Mouse (Mus musculus) right cerebral cortex, postnatal 25 days (tissue): Measurements from ENCODE around the gene Ttc25.

Experiments
- DNase-seq: peaks from one replicate; pipeline ENCODE4 v3.0.0; 2022

Gene Ttc25

DNA sequence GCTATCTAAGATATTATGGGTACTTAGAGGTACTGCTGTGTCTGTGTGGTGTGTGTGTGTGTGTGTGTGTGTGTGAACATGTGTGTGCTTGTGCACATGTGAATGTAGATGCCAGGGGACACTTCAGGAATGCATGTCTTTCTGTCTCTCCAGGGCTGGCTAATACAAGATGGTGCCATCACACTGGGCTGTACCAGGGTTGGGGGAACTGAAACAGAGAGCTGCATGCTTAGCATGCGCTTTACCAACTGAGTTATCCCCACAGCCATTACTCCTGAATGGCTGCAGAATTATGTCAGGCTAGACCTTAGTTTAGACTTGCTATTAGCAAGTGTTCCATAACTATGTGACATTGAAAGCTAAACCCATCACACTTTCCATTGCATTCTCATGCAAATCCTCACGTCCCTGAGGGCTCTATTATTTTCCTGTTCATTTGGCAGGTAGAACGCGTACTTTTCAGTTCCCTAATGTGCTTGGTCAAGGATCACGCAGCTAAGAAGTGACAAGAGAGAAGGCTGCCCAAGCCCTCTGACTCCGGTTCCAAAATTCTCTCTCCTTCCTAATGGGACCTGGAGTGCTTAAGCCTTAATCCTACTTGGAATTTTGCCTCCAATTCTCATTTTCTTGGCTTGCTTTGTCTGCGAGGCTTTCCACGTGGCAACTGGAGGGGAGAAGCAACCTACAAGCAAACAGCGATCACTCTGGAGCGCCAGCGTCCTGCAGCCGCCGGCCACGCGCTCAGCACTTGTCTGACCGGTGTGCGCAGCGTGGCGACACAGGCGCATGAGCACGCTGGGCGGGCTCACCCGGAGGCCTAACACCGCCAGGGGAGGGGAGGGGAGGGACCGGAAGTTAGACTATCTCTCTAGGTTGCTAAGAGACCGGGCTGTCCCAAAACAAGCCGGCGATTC, at the start of gene Ttc25:
Ttc25 (plus strand) TSS at position 776 of the 914 bp plus-strand sequence.
- peak; percentile 77 for DNase-seq

DNA sequence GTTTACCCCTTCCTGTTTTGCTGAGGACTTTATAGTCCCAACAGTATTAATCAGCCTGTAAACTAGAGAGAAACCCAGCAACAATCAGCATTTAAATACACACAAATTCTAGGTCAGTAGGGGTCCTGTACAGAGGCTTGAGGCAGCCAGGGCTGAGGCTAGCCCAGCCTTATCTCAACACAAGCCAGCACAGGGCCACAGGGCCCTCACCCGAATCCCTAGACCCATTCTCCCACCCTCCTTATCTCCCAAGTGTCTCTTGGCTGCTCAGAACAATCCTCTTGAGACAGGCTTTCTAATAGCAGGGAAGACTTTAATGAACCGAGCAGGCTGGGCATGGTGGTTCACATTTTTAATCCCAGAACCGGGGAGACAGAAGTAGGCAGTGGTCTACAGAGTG, 45.2 kb upstream of the Ttc25 start:
- DNase-seq = no peak

DNA sequence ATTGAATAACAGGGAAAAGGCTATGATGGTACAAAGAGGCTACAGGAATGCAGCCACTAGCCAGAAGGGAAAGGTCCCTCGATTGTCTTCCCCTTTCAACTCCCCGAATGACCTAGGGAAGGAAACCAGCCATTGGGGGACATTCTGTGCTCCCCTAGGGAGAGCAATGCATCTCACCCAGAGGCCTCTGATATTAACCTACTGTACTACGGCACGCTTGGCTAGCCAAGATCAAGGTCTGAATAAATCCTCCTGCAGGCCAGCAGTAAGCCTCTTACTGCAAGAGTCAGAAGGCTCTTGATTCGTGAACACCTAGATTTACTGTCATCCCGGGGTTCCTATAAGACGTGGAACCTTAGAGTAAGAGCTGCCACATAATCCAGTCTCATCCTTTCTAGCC, 44.8 kb upstream of the Ttc25 start:
- DNase-seq = no peak

DNA sequence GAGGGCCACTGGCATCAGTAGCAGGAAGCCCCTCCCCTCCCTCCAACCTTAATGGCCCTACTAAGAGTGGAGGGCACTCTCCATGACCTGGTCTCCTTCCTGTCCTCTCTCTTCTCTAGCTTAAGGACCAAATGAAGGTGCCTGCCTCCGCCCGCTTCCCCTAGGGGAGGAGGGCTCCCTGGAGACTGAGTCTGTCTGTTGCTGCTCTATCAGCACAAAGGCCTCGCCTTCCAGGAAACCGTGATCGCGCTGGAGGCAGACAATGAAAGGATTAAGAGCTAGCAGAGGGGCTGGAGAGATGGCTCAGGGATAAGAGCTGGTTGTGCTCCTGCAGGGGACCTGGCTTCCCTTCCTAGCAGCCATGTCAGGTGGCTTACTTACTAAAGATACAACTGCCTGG, 44.1 kb upstream of the Ttc25 start:
- no peak for DNase-seq

DNA sequence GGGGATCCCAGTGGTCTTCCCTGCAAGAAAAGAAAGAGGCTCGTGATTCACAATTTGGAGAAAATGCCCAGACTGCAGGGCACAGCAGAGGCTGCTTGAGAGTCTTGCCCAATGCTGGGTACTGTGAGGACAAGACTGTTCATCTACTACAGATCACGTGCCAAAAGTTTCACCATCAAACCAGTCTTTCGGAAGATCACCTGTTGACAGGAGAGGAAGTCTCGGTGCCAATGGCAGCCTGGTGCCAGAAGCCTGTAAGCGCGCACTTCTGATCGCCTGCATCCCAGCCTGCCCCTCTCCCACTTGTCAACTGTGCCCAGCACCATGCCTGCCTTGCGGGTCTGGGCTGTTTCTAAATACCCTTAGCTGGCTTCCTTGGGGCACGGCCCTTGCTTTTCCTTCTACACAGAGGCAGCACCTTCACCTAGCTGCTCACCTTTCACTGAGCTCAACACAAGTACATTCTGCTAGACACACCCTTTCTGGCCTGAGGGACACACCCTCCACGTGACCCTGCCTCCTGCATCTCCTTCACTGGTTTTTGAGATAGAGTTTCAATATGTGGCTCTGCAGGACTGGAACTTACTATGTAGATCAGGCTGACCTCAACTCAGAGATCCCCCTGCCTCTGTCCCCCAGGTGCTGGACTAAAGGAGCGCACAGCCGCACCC, 40.3 kb upstream of the Ttc25 start:
- no peak for DNase-seq

DNA sequence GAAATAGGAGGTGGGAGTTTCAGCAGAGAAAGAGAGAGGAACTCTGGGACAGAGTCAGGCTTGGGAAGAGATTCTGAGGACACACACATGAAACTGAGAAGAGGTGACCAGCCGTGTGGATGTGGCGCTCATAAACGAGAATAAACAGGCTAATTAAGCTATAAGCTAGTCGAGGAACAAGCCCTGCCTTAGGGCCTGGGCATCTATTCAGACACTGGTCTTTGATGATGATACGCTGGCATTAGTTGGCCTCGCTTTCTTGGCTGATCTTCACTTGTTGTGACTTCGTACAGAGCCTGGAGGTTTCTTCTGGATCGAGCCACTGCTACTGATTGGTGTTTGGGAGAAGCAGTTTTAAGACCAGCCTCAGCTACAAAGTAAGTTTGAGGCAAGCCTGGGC, 39.4 kb upstream of the Ttc25 start:
- DNase-seq = no peak

DNA sequence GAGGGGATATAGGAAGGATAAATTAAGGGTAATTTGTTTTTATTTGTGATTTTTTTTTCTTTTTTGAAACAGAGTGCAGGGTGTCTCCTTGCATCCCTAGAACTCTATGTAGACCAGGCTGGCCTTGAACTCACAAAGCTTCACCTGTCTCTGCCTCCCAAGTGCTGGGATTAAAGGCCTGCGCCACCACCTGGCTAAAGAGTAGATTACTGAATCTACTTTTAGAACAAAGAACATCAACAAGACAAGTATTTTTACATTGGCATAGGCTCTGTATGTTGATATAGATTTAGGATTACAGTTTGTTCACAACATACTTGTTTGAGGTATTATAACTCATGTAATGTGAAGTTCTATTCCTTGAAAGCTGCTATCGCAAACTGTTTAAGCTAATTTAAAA, 34.9 kb upstream of the Ttc25 start:
- no peak for DNase-seq

DNA sequence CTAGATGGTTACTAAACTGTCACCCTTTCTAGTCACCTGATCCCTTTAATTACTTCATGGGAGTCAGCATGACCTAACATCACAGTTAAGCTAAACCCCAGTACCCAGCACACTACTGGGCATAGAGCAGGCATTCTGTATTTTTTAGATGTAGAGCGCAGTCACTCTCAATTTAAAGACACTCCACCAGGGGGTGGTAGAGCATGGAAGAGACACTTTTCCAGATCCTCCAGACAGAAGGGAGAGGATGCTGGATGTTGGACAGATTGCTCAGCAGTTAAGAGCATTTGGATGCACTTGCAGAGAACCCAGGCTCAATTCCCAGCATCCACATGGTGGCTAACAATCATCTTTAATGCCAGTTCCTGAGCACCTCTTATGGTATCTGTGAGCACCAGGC, 33.0 kb upstream of the Ttc25 start:
- DNase-seq = peak; percentile 34

DNA sequence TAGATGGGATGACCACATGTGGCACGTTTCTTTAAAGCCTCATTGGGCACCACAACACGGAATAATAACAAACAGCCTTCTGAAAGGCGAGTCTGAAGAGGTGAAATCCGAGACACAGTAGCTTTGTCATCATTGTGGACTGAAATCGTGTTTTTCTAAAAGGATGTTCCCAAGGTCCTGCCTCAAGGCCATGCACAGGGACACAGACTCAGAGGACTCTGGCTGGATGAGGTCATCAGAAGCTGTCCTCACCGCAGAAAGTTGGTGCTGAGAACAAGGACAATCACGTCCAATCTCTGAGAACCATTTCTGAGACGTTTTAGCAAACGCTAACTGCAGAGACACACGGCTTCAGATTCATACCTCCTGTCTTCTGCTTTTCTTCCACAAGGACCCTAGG, 31.7 kb upstream of the Ttc25 start:
- no peak for DNase-seq

DNA sequence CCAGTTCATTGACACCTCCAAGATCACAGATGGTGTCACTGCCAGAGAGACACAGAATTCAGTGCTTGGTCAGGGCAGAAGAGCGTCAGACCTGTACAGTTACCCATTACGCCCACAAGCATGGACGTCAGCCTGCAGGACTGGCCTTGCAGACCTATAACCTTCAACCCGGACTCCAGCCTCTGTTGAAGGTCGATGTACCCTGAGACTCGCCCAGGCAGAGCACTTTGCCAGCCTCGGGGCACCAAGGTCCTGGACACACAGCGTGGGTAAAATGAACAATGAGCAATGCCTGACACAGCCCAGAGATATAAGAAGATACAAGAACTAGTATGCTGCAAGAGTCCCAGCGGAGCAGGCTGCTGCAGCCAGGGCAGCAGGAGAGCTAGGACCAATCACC, 30.3 kb upstream of the Ttc25 start:
- no peak for DNase-seq

DNA sequence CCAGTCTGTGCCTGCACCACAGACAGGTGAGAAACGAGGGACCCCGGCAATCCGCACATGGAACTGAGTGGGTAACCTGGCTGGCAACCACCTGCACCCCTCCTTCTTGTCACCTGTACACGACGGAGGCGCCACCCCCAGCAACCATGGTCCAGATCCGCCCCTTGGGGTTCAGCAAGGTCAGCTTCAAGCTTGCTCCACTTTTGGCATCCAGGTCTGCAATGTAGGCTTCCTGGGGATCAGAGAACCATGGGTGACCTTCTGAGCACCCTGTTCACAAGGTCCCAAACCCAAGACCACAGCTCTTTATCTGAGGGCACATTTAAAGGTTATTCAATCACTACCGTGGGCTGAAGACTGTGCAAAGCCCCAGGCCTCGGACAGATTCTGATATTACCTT, 29.6 kb upstream of the Ttc25 start:
- no peak for DNase-seq

DNA sequence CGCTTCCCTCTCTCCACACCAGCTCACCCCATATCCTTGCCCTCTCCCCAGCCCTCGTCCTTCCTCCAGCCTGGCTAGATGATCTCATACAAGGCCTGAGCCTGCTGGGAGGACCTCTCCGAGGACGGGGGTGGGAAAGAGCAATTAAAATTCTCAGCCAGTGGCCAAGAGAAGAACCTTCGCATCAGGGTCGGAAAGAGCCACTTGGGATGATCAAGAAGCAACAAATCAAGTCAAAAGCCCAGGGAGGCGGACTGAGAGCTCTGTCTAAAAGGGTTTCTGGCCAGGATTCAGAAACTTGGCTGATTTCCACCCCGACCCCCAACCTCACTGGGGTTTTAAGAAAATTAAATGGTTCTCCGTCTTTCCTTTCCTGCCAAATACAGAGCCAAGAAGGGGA, 29.1 kb upstream of the Ttc25 start:
- DNase-seq = no peak

DNA sequence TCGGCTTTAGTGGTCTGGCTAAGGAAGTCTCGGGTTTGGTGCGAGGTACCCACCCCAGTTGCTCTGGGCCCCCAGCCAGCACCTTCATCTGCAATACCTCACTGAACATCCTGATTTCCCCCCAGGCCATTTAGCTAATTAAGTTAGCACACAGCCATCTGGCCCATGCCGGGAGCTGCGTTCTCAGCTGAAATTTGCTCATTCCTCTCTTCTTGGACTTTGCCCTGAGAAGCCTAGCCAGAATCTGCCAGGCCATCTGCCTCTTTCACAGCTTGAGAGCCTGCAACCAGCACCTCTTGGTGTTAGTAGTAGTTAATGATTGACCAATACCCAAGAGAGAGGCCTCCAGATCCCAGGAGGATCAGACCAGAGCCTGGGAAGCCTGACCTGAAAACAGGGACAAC, 27.2 kb upstream of the Ttc25 start:
- DNase-seq = no peak

DNA sequence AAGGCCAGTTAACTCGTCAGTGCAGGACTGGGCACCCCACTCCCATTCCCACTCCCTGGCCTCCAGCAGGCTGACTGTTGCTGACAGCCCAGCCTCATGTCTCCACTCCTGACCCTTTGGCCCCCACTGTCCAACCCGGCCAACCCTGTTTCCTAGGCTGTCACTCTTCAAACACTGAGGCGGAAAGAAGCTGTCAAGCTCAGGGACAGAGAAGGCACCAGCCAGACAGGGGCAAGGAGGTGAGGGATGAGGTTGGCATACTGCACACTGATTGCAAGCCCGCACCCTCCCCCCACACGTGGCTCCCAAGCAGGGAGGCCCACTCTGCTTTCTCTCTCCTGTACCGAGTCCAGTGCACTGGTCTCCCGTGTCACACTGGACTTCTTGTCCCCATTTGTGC, 26.2 kb upstream of the Ttc25 start:
- DNase-seq = no peak

DNA sequence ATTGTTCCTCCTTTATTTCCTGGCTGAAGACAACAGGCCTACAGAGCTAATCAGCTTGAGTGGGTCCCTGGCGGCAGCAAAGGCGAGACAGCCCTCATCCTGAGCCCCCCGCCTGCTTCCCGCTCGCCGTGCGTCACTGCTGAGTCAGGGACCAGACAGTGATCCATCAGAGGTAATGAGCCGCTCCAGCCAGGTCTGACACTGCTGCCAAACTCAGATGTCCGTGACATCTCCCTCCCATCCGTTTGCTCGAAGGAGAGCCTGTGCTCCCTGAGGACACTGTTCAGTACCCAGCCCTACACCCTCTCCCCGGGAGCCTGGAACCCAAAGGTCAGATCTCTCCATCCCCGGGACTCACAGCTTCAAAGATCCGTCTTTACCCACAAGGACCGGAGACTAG, 24.6 kb upstream of the Ttc25 start:
- no peak for DNase-seq

DNA sequence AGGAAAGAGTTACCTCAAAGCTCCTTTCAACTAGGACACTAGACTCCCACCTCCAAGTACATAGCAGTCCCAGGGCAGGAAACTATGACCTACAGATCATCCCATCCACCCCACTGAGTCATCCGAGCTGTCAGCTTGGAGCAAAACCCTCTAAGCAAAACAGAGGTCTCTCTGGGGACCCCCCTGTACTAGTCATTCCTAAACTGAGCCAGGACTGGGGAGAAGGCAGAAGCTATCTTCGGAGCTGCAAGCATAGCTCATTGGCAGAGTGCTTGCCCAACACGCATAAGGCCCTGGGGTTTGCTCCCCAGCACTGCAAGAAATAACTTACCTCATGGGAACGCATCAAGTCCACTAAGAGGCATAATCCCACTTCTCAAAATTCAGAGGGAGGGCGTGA, 21.0 kb upstream of the Ttc25 start:
- no peak for DNase-seq

DNA sequence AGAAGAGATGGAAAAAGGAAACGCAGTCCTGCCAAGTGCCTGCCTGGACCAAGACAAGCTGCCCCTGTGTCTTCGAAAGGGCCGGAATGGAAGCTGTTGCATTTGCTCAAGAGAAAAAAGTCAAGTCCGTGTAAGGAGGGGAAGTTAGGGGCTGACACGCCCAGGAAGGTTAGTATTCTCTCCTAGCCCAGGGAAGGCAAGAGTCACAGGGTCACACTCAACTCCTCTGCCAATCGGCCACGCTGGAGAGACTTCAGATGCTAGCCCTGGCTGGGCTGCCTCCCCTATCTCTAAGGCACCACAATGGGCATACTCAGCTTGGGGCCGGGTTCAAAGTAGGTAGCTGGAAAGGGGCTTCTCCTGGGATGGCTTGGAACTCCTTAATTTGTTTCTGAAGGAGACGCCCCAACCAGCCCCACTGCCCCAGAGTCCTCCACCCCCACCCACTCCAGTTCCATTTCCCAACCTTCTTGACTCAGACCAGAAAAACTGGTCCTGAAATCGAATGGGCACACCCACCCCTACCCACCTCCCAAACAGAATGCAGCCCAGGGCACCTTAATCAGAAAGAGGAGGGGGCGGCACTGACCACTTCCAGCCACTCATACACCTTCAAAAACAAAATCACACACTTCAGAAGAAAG, 20.3 kb upstream of the Ttc25 start:
- no peak for DNase-seq

DNA sequence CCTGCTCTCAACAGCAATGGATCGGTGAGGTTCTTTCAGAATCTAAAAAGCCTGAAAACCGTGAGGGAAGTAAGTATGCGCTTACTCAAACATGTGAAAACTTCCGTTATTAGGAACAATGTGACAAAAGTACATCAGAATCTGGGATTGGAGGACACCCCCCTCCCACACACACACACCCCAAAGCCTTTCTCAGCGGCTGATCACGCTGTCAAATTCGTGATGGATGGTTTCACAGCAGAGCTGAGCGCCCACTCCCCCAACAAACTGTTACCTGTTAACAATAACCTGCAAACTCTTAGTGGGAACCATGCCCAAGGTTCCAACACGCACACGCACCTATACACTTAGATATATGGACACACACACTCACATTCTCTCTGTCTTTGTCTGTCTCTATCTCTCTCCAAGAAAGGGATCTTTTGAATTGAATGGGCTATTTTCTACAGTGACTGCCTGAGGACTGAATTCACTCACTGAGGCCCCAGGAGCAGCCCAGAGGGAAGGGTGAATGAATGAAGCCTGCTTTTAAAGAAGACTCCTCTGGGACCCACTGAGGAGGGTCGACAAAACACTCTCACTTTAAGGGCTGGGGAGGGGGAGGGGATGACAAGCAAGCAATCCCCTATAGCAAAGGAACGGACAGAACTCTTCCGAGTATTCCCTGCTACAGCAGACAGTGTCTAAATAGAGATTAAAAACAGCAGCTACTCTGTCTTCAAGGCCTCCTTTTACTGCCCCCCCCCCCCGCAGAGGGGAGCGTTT, 19.2 kb upstream of the Ttc25 start:
- no peak for DNase-seq

DNA sequence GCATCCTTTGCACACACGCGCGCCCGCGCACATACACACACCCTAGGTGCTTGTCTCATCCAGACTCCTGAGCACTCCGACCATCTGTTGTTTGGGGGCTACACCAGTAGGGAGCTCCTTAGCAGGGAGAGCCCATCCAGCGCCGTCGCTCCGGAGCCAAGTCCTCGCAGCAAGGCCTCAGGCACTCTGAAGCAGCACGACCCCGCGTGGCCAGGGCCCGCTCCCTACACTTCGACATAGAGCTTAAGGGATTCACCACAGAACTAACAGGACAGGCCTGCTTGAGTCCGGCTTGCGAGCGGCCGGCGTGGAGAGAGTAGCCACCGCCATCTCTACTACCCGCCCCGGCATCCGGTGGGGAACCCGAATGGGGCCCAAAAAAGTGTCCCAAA, 18.3 kb upstream of the Ttc25 start:
- peak; percentile 61 for DNase-seq

DNA sequence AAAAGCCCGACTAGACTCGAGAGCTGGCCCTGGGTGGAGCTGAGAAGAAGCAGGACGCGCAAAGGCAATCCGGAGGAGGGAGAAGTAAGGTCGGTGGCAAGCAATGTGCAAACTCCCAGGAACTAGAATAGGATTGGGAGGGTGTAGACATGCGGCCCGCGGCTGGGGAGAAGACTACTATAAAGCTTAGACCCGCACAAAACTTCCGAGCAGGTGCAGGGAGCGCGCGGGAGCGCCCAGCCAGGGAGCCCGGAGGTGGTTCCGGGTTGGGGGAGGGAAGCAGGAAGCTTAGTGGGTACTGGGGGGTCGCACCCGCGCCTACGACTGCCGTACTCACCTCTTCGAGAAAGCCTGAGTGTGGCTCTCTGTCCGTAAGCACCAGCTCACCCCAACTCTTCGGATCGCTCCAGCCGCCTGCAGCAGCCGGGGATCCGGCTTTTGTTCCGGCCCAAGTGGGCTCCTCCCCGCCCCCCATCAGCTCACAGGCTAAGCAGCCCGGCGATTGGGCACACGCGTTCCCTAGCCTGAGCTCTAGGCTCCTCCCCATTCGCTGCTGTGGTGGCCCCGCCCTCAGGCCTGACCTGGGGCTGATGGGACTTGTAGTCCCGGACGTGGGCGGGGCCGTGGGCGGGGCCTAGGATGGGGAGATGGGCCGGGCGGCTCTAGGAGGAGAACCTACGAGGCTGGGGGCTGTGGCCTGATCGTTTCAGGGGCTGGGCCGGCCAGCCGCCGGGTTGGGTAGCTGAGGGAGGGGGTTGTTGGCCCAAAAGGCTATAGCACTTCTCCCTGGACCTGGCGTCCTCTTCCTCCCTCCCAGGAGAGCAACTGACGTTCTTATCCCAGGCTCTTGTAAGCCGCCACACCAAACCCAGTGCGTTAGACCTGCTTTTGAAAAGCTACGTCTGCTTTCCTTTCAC, 17.7 kb upstream of the Ttc25 start, which contains the start of gene Acly:
Acly (minus strand) TSS at position 543 of the 917 bp plus-strand sequence.
- peak; percentile 97 for DNase-seq

DNA sequence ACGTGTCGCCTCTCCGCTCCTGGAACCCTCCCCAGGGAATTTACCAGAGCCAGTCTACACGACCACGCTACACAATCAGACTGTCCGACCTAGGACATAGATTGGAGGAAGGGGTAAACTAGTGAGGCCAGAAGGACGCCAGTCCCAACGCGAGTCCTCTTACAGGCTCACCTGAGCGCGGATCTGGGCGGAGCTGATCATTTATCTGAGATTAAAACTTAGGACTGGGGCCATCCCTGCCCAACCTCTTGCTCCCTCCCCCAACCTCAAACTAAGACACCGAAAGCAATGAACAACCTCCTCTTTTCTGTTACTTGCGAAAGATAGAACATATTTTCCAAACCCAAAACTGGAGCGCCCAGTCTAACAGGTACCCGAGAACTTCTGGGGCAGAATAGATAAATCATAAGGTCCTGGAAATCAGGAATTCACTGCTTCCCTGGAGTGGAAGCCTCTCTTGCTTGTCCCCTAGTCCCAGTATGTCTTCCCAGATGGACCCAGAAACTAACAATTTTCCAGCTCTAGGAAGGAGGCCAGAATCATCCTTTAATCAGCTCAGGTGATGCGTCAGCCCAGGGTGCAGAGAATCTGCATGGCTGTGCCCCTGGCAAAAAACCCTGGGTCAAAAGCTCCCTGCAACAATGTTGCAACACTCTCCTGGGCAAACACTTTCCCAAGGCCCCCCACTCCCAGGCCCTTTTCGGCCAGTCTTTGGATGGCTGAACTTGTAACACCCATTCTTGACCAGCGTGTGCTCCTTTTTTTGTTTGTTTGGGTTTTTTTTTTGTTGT, 16.8 kb upstream of the Ttc25 start:
- no peak for DNase-seq
